Mouse (Mus musculus): ENCODE data around the gene Khdrbs1.
"Not testable (repeated sequence)": the region's sequence is repeated elsewhere in the genome, so short reads cannot be mapped to it uniquely, and the experiment has no call there.

DNA sequence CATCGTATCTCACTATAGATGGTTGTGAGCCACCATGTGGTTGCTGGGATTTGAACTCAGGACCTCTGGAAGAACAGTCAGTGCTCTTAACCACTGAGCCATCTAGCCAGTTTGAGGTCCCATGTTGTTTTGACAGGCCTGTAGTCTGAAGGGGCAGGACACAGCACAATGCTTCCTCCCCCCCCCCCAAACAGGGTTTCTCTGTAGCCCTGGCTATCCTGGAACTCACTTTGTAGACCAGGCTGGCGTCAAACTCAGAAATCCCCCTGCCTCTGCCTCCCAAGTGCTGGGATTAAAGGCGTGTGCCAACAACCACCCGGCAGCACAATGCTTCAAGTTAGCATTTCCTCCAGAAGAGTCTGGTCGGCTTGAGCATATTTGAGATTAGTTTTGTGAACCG is 41.4 kb downstream of the Khdrbs1 start:
- not testable (repeated sequence) for TF ChIP-seq CTCF, EP300 (IDR thresholded peaks at IDR 0.05)

Measured in lung, postnatal 0 days (tissue).